8 mouse cellular contexts compared by ENCODE assay signal in genomic region chr2:170520321-170520971, GRCm38 (mm10). TPM values are rescaled to one million over a fixed set of nuclear protein-coding genes. Genes with fewer than 3 reads are reported as not detected.
DNase-seq lines count a peak whose midpoint lies in the region; ATAC-seq and TF ChIP-seq lines count a peak whose summit lies in the region.

No protein-coding gene starts in this region.

- peak; percentile 45 for ATAC-seq in intestine, embryonic 14.5 days (replicated peaks; ENCODE audit: low FRiP score, low TSS enrichment, low read depth)
- peak; percentile 55 for ATAC-seq in liver, embryonic 12.5 days
- ATAC-seq in neural tube, embryonic 12.5 days (ENCODE audit: low FRiP score, low read depth) = peak; percentile 70
- no peak for ATAC-seq in erythroid progenitor cell, adult 5-6 weeks (replicated peaks; ENCODE audit: low FRiP score, poor library complexity, severe bottlenecking)

- 12% methylated on average over 7 of the region's 7 CpGs for WGBS in intestine, embryonic 14.5 days
- WGBS in liver, embryonic 12.5 days (ENCODE audit: insufficient replicate concordance) = 8% methylated on average over 5 of the region's 7 CpGs
- 8% methylated on average over 7 of the region's 7 CpGs for WGBS in neural tube, embryonic 12.5 days

- DNase-seq in ovary, postnatal 36 days (ENCODE audit: low spot score) = peak; percentile 40
- no peak for DNase-seq in ovary, postnatal 10 days (ENCODE audit: low spot score)
- DNase-seq in adipocyte (ENCODE audit: low spot score) = peak; percentile 72
- peak; percentile 76 for DNase-seq in intestine, embryonic 14.5 days (ENCODE audit: low spot score)

- no peaks in the 10 kb centered on the region for H3K9me3 ChIP-seq in intestine, embryonic 14.5 days (ENCODE audit: control insufficient read depth, low read length)
- no peaks in the 10 kb centered on the region for H3K9me3 ChIP-seq in liver, embryonic 12.5 days (replicated peaks)
- no peaks in the 10 kb centered on the region for H3K9me3 ChIP-seq in neural tube, embryonic 12.5 days

- H3K4me3 ChIP-seq in embryonic fibroblast, embryonic 13.5 days (ENCODE audit: insufficient read depth, low read length) = no peak overlapping the region
- no peak overlapping the region for H3K4me3 ChIP-seq in intestine, embryonic 14.5 days (ENCODE audit: low read depth, low read length)
- H3K4me3 ChIP-seq in liver, embryonic 12.5 days = no peak overlapping the region
- no peak overlapping the region for H3K4me3 ChIP-seq in neural tube, embryonic 12.5 days

- peaks cover 41% of the 10 kb centered on the region for H3K36me3 ChIP-seq in intestine, embryonic 14.5 days (ENCODE audit: control insufficient read depth, insufficient read depth, low read length)
- H3K36me3 ChIP-seq in liver, embryonic 12.5 days = peaks cover 42% of the 10 kb centered on the region
- peaks cover 33% of the 10 kb centered on the region for H3K36me3 ChIP-seq in neural tube, embryonic 12.5 days

- H3K4me2 ChIP-seq in intestine, embryonic 14.5 days (ENCODE audit: low read length) = no peak overlapping the region
- no peak overlapping the region for H3K4me2 ChIP-seq in liver, embryonic 12.5 days
- no peak overlapping the region for H3K4me2 ChIP-seq in neural tube, embryonic 12.5 days (replicated peaks)

- TF ChIP-seq CTCF in embryonic fibroblast, embryonic 13.5 days (IDR thresholded peaks at IDR 0.05; ENCODE audit: borderline replicate concordance, insufficient read depth, low read length) = peak; percentile 38; the same call in 1 of the 2 replicates

- H3K9ac ChIP-seq in intestine, embryonic 14.5 days (ENCODE audit: low read length) = no peak overlapping the region
- no peak overlapping the region for H3K9ac ChIP-seq in liver, embryonic 12.5 days
- no peak overlapping the region for H3K9ac ChIP-seq in neural tube, embryonic 12.5 days

- no peak for TF ChIP-seq POLR2A in embryonic fibroblast, embryonic 13.5 days (IDR thresholded peaks at IDR 0.05; ENCODE audit: low read depth, low read length)

- no peaks in the 10 kb centered on the region for H3K4me1 ChIP-seq in embryonic fibroblast, embryonic 13.5 days (ENCODE audit: control insufficient read depth, insufficient read depth, low read length)
- no peaks in the 10 kb centered on the region for H3K4me1 ChIP-seq in intestine, embryonic 14.5 days (replicated peaks; ENCODE audit: control insufficient read depth, insufficient read depth, low read length)
- no peaks in the 10 kb centered on the region for H3K4me1 ChIP-seq in liver, embryonic 12.5 days
- no peaks in the 10 kb centered on the region for H3K4me1 ChIP-seq in neural tube, embryonic 12.5 days

- H3K27me3 ChIP-seq in intestine, embryonic 14.5 days (replicated peaks; ENCODE audit: control insufficient read depth, insufficient read depth, low read length) = no peaks in the 10 kb centered on the region
- no peaks in the 10 kb centered on the region for H3K27me3 ChIP-seq in liver, embryonic 12.5 days (replicated peaks)
- no peaks in the 10 kb centered on the region for H3K27me3 ChIP-seq in neural tube, embryonic 12.5 days (replicated peaks)

- H3K27ac ChIP-seq in embryonic fibroblast, embryonic 13.5 days (ENCODE audit: insufficient read depth, low read length) = no peak overlapping the region
- no peak overlapping the region for H3K27ac ChIP-seq in intestine, embryonic 14.5 days (ENCODE audit: low read depth)
- H3K27ac ChIP-seq in liver, embryonic 12.5 days = no peak overlapping the region
- H3K27ac ChIP-seq in neural tube, embryonic 12.5 days = no peak overlapping the region

RNA-seq across cellular contexts. Expression of gene Cyp24a1, which starts 23.5 kb away (rescaled TPM):
- polyA plus RNA-seq in embryonic fibroblast, embryonic 13.5 days (2011; ENCODE audit: insufficient read length, low read depth, missing spikeins) = not detected in 2 replicates
- not detected in 2 replicates for polyA plus RNA-seq in intestine, embryonic 14.5 days (2014; fragmentation: Nextera tagmentation; extraction: Ambion mirVana)
- polyA plus RNA-seq in liver, embryonic 12.5 days (2016; fragmentation: Nextera tagmentation; extraction: Ambion mirVana) = not detected in 2 replicates
- polyA plus RNA-seq in neural tube, embryonic 12.5 days (2016; fragmentation: Nextera tagmentation; extraction: Ambion mirVana) = 0.05 TPM in 2 replicates
- not detected in 2 replicates for total RNA-seq in erythroid progenitor cell, adult 5-6 weeks (2015; ENCODE audit: low replicate concordance)
- total RNA-seq in erythroid progenitor cell, adult 5-6 weeks (2017; ENCODE audit: low replicate concordance) = not detected in 2 replicates

RNA-seq across cellular contexts. Expression of gene Pfdn4, which starts 24.2 kb away (rescaled TPM):
- 111 and 137 TPM in 2 replicates for polyA plus RNA-seq in embryonic fibroblast, embryonic 13.5 days (2011; ENCODE audit: insufficient read length, low read depth, missing spikeins)
- 68.1 and 77.6 TPM in 2 replicates for polyA plus RNA-seq in intestine, embryonic 14.5 days (2014; fragmentation: Nextera tagmentation; extraction: Ambion mirVana)
- 58.5 and 63.7 TPM in 2 replicates for polyA plus RNA-seq in liver, embryonic 12.5 days (2016; fragmentation: Nextera tagmentation; extraction: Ambion mirVana)
- 145 and 147 TPM in 2 replicates for polyA plus RNA-seq in neural tube, embryonic 12.5 days (2016; fragmentation: Nextera tagmentation; extraction: Ambion mirVana)
- total RNA-seq in erythroid progenitor cell, adult 5-6 weeks (2015; ENCODE audit: low replicate concordance) = 11.5 and 18.9 TPM in 2 replicates
- 19.9 and 25.6 TPM in 2 replicates for total RNA-seq in erythroid progenitor cell, adult 5-6 weeks (2017; ENCODE audit: low replicate concordance)
